Mouse (Mus musculus) layer of hippocampus, adult 11-12 months (tissue): ENCODE results near the gene Ephb2.

Experiments
- DNase-seq: peaks from one replicate; pipeline ENCODE4 v3.0.0; 2022; ENCODE audit warnings: low spot score

The Ephb2 gene

GRCm38 (mm10) chr4:136835621-136836386 lies at the start of gene Ephb2:
Gene Ephb2 (minus strand): TSS chr4:136835988.
- peak; percentile 66 for DNase-seq

GRCm38 (mm10) chr4:136878601-136879000 lies 42.8 kb upstream of the Ephb2 start:
- peak; percentile 47 for DNase-seq

- no peak for DNase-seq
Observed at GRCm38 (mm10) chr4:136878171-136878570, 42.4 kb upstream of the Ephb2 start.

DNA sequence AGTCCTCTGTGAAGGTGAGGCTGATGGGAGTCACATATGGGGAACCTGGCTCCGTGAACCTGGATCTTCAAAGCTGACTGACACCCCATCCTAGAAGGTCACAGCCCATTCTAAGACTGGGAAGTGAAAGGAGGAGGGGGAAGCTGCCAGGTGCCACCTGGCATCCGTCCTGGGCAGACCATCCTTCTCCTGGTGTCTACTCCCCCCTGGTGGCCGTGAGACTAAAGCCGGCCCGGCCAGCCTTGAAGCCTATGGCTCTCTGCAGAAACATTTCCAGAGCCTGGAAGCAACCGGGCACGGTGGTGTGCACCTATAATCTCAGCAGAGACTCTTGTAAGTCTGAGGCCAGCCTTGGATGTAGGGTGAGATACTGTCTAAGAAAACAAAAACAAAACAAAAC lies 41.2 kb upstream of the Ephb2 start:
- DNase-seq: peak; percentile 44

- DNase-seq: no peak
Observed at GRCm38 (mm10) chr4:136875012-136875411, 39.2 kb upstream of the Ephb2 start.

- DNase-seq: no peak
Observed at GRCm38 (mm10) chr4:136868371-136868770, 32.6 kb upstream of the Ephb2 start.

DNA sequence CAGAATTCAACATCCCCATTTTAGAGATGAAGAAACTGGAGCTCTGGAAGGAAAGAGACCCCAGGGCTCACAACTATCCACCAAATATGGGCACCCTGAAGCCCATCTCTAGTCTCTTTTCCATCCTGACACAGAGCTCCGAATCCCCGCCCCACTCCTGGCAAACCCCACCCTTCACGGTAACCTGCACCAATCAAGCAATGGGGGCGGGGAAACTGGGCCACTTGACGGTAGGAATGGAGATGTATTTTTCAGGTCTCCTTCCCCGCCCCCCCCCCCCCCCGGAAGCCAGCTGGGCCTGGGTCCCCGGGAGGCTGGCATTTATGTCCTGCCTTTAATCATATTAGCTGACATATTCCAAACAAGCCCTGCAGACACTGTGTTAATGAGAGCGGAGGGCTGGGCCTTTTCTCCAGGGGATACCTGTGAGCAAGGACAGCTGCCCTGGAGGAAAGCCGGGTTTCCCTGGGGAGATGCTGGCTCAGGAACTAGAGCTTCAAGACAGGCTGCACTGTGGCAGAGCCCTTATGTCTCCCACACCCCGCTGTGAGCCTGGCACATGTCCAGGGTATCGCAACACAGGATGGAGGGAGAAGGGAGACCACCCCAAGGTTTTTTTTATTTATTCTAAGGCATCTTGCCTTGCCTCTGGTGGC lies 32.0 kb upstream of the Ephb2 start:
- DNase-seq: no peak

GRCm38 (mm10) chr4:136865531-136865930 lies 29.7 kb upstream of the Ephb2 start:
- no peak for DNase-seq

GRCm38 (mm10) chr4:136864751-136865470 lies 29.1 kb upstream of the Ephb2 start:
- no peak for DNase-seq

DNA sequence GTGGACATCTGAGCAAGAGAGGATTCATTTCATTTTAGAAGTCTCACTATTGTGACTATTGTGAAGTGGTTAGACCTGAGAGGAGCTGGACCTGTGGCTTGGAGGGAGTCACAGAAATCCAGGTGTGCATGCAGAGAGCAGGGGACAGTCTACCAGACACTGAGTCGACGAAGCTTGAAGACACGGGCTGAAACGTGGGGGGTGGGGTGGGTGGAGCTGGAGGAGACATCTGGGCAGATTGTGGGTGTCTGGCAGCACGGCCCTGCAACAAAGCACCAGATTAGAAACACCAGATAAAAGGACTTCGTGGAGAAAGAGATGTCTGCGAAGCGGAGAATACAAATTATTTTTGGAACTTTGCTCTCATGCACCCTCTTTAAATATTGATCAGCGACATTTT lies 27.7 kb upstream of the Ephb2 start:
- DNase-seq: no peak

DNA sequence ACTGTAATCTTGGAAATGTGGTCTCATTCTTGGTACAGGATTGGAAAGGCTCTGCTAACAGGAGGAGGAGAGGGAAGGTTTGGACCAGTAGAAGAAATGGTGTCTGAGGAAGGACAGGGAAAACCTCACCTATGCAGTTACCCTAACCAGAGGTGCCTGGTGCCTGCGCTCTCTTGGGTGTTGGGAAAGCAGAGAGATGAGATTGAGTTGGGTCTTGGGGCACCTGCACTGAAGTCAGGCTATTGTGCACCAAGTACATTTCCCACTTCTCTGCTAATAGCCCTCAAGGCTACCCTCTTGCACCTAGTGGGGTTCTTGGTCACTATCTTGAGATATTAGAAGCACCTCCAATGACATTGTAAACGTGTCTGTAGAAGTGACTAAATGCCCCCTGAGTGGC lies 26.6 kb upstream of the Ephb2 start:
- DNase-seq: no peak

DNA sequence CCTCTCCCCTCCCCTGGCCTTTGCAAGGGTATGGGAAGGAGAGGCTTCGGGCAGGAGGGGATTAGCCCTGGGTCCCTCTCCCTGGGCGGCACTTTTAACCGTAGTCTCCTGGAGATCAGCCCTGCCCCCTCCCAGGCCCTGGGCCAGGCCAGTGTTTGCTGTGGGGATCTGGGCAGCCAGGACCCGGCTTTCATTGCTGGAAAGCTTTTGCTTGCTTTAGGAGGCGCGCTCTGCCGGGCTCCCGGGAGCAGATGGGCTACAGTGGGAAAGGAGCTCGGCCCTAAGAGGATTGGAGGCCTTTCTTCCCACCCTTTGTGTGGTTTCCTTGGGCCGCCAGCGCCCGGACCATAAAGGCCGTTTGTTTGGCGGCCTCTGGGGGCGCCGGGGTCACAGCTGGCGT lies 26.0 kb upstream of the Ephb2 start:
- DNase-seq: no peak

DNA sequence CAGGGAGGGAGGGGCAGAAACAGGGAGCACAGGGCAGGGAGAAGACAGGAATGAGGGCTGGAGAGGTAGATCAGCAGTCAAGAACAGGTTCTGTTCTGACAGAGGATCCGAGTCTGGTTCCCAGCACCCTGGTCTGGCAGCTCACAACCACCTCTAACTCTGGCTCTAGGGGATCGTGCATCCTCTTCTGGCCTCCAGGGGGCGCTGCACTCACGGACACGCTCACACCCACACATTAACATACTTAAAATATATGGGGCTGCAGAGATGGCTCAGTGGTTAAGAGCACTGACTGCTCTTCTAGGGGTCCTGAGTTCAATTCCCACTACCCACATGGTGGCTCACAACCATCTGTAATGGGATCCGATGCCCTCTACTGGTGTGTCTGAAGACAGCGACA lies 24.2 kb upstream of the Ephb2 start:
- DNase-seq: no peak

- peak; percentile 50 for DNase-seq
Observed at GRCm38 (mm10) chr4:136855081-136855480, 19.3 kb upstream of the Ephb2 start.

DNA sequence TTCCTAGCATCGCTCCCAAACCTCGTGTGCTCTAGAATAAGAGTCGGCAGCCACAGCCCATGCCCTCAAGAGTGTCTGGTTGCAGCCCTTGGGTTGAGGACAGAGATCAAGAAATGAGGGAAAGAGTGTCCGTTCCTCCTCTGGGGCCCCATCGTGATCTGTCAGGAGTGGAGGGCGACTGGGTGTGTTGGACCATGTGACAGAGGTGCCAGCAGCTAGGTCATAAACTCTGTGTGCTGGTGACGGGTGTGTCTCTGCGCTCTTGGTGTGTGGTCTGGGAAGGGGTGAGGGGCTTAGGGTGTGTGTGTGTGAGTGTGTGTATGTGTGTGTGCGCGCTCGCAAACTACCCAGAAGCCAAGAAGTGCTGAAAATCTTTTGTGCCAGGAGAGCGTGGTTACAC lies 17.2 kb upstream of the Ephb2 start:
- no peak for DNase-seq

DNA sequence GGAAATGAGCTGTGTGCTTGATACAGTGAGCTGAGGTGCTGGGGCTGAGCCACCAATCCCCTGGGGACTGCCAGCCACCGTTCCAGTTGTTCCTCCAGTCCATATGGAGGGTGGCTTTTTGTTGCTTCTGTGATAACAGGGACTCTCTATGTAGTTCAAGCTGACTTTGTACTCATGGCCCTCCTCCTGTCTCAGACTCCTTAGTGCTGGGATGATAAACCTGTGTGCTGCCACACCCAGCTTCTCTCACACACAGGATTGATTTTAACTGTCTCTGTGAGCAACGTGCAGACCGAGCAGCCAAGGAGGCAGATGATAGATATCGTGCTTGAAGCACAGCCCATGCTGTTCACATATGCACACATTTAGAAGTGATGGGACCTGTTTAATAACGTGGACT lies 16.3 kb upstream of the Ephb2 start:
- DNase-seq: no peak

GRCm38 (mm10) chr4:136848565-136848964 lies 12.8 kb upstream of the Ephb2 start:
- no peak for DNase-seq

GRCm38 (mm10) chr4:136847166-136847565 lies 11.4 kb upstream of the Ephb2 start:
- DNase-seq: no peak

GRCm38 (mm10) chr4:136842802-136843201 lies 7.0 kb upstream of the Ephb2 start:
- DNase-seq: no peak

GRCm38 (mm10) chr4:136842033-136842432 lies 6.2 kb upstream of the Ephb2 start:
- no peak for DNase-seq

GRCm38 (mm10) chr4:136841056-136841455 lies 5.3 kb upstream of the Ephb2 start:
- peak; percentile 86 for DNase-seq

GRCm38 (mm10) chr4:136838462-136838861 lies 2.7 kb upstream of the Ephb2 start:
- DNase-seq: no peak

DNA sequence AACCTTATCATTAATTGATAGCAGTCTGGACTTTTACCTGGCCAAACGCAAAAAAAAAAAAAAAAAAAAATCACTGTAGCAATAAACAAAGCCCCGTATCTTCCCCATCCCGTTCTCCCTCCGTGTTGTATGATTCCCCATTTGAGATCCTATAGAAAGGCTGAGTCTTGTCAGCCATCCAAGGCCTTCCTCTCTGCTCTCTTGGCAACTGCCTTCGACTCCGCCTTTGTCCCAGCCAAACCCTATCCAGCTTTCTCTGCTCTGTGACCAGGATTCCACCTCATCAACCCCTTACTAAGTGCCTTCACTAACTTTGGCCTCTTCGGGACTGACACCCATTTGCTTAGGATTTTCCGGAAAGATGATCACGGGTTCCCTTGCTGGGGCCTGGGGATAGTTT lies 2.2 kb upstream of the Ephb2 start:
- DNase-seq: no peak
